Mouse (Mus musculus) lung, postnatal 0 days (tissue): ENCODE measurements around the gene 1110002E22Rik. TPM values are rescaled to one million over a fixed set of nuclear protein-coding genes. Genes with fewer than 3 reads are reported as not detected.

Experiments used
- ATAC-seq: fragments of 200-750 bp; cut with Nextera tagmentation; 2 replicates; pipeline ENCODE4 v1.8.0; 2017; ENCODE audit warnings: moderate library complexity
- DNase-seq: peaks from one replicate; pipeline ENCODE4 v3.0.0-alpha.2; 2016; ENCODE audit warnings: low spot score
- H3K27ac ChIP-seq: fragments of 300-500 bp; sonication (generic); 2 replicates; pipeline ENCODE4 v1.5.1; 2014; ENCODE audit warnings: antibody characterized with exemption, mild to moderate bottlenecking, low read length, mixed read lengths
- H3K27me3 ChIP-seq: fragments of 300-500 bp; sonication (generic); replicated peaks from 2 replicates; pipeline ENCODE4 v1.6.1; 2014; ENCODE audit warnings: low read length, mixed read lengths; ENCODE audit not compliant: insufficient read depth
- H3K36me3 ChIP-seq: fragments of 300-500 bp; sonication (generic); 2 replicates; pipeline ENCODE4 v1.6.1; 2014; ENCODE audit warnings: low read length, mixed read lengths; ENCODE audit not compliant: insufficient read depth
- H3K4me1 ChIP-seq: fragments of 300-500 bp; sonication (generic); 2 replicates; pipeline ENCODE4 v1.6.1; 2014; ENCODE audit warnings: antibody characterized with exemption, low read depth, low read length, mixed read lengths; ENCODE audit not compliant: insufficient read depth
- H3K4me2 ChIP-seq: fragments of 300-500 bp; sonication (generic); replicated peaks from 2 replicates; pipeline ENCODE4 v1.6.1; 2014; ENCODE audit warnings: low read depth, mild to moderate bottlenecking, low read length, moderate library complexity, mixed read lengths
- H3K4me3 ChIP-seq: fragments of 300-500 bp; sonication (generic); 2 replicates; pipeline ENCODE4 v1.5.1; 2014; ENCODE audit warnings: low read depth, low read length
- H3K9ac ChIP-seq: fragments of 300-500 bp; sonication (generic); replicated peaks from 2 replicates; pipeline ENCODE4 v1.6.1; 2014; ENCODE audit warnings: low read depth, mild to moderate bottlenecking
- H3K9me3 ChIP-seq: fragments of 300-500 bp; sonication (generic); 2 replicates; pipeline ENCODE4 v1.6.1; 2016; ENCODE audit warnings: low read length, mixed read lengths
- CTCF ChIP-seq: IDR thresholded peaks from 2 replicates; pipeline ENCODE4 v1.5.1; 2016; ENCODE audit warnings: antibody characterized with exemption, mild to moderate bottlenecking
- EP300 ChIP-seq: IDR thresholded peaks from 2 replicates; pipeline ENCODE4 v1.6.1; 2016; ENCODE audit warnings: antibody characterized with exemption, mild to moderate bottlenecking, control low read depth
- WGBS: fragments of 180-500 bp; shearing (Covaris S2); extraction: QIAGEN DNeasy Blood & Tissue Kit; methylation state at CpG from one replicate; pipeline ENCODE4 v1.1.7; 2014; 5-methylcytosine and 5-hydroxymethylcytosine counted together
- polyA plus RNA-seq: library from polyadenylated mRNA; unstranded; fragments of >200 nt; fragmentation: Nextera tagmentation; extraction: Ambion mirVana; gene quantifications from 2 replicates; pipeline ENCODE4 v1.2.1, GENCODE M21; 2015

1110002E22Rik gene
- polyA plus RNA-seq, 1 experiment from 2014 or later, result 0.14 TPM

GRCm38 (mm10) chr3:138061205-138061911 lies 3.5 kb upstream of the 1110002E22Rik start:
- 75% methylated on average over 9 of the region's 9 CpGs for WGBS
- Histone ChIP-seq H3K4me2 (no peak overlapping the region), H3K4me3 (no peak overlapping the region), H3K9ac (no peak overlapping the region), H3K4me1 (no peaks in the 10 kb centered on the region), H3K9me3 (no peaks in the 10 kb centered on the region), H3K36me3 (no peaks in the 10 kb centered on the region), H3K27me3 (no peaks in the 10 kb centered on the region), H3K27ac (no peak overlapping the region)
- no peak for TF ChIP-seq CTCF
- no peak for TF ChIP-seq EP300
- DNase-seq, result no peak
- ATAC-seq, result no peak

- no peak for TF ChIP-seq EP300
- TF ChIP-seq CTCF, result no peak
- no peak for ATAC-seq
- Histone ChIP-seq H3K4me2 (no peak overlapping the region), H3K36me3 (no peaks in the 10 kb centered on the region), H3K4me3 (no peak overlapping the region), H3K27me3 (no peaks in the 10 kb centered on the region), H3K9me3 (no peaks in the 10 kb centered on the region), H3K27ac (no peak overlapping the region), H3K4me1 (no peaks in the 10 kb centered on the region), H3K9ac (no peak overlapping the region)
- WGBS, result 59% methylated on average over 4 of the region's 4 CpGs
- no peak for DNase-seq
Measured at GRCm38 (mm10) chr3:138062673-138063072, 2.2 kb upstream of the 1110002E22Rik start.

- Histone ChIP-seq H3K9ac (no peak overlapping the region), H3K27ac (no peak overlapping the region), H3K4me2 (peak overlapping the region; percentile 3; the same call in 1 of the 2 replicates), H3K27me3 (no peaks in the 10 kb centered on the region), H3K4me3 (no peak overlapping the region), H3K36me3 (no peaks in the 10 kb centered on the region), H3K9me3 (no peaks in the 10 kb centered on the region), H3K4me1 (no peaks in the 10 kb centered on the region)
- 33% methylated on average over 14 of the region's 14 CpGs for whole genome bisulfite sequencing
- DNase-seq (peak; percentile 46), ATAC-seq (peak; percentile 47)
- TF ChIP-seq CTCF, result no peak
- TF ChIP-seq EP300, result no peak
Measured at GRCm38 (mm10) chr3:138063731-138064329, 1.0 kb upstream of the 1110002E22Rik start.

DNA sequence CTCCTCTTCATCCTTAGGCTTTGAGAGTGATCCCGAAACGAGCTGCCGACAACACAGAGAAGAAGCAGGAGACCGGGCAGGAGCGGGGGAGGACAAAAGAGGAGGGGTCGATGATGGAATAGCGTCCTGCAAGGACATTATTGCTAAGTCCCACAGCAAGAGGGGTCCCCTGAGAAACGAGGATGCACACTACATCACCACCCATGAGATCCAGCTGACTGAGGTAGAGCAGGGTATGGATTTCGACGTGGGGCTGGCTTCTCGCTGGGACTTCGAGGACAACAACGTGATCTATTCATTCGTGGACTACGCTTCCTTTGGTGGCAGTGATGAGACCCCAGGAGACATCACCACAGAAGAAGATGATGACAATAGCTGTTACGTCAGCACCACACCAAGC lies 1.1 kb downstream of the 1110002E22Rik start:
- DNase-seq (no peak), ATAC-seq (no peak)
- WGBS, result 90% methylated on average over 16 of the region's 16 CpGs
- H3K4me1 ChIP-seq, result no peaks in the 10 kb centered on the region
- H3K4me3 ChIP-seq, result no peak overlapping the region
- no peaks in the 10 kb centered on the region for H3K9me3 ChIP-seq
- H3K27me3 ChIP-seq, result no peaks in the 10 kb centered on the region
- H3K36me3 ChIP-seq, result no peaks in the 10 kb centered on the region
- H3K4me2 ChIP-seq, result no peak overlapping the region
- no peak overlapping the region for H3K27ac ChIP-seq
- TF ChIP-seq EP300, result no peak
- TF ChIP-seq CTCF, result no peak
- no peak overlapping the region for H3K9ac ChIP-seq

GRCm38 (mm10) chr3:138066348-138066856 lies 1.6 kb downstream of the 1110002E22Rik start:
- DNase-seq, result no peak
- H3K9me3 ChIP-seq, result no peaks in the 10 kb centered on the region
- no peaks in the 10 kb centered on the region for H3K36me3 ChIP-seq
- H3K4me2 ChIP-seq, result no peak overlapping the region
- H3K27ac ChIP-seq, result no peak overlapping the region
- H3K4me3 ChIP-seq, result no peak overlapping the region
- 82% methylated on average over 20 of the region's 20 CpGs for WGBS
- no peaks in the 10 kb centered on the region for H3K4me1 ChIP-seq
- TF ChIP-seq CTCF (no peak), EP300 (no peak)
- H3K27me3 ChIP-seq, result no peaks in the 10 kb centered on the region
- no peak overlapping the region for H3K9ac ChIP-seq
- ATAC-seq, result no peak

DNA sequence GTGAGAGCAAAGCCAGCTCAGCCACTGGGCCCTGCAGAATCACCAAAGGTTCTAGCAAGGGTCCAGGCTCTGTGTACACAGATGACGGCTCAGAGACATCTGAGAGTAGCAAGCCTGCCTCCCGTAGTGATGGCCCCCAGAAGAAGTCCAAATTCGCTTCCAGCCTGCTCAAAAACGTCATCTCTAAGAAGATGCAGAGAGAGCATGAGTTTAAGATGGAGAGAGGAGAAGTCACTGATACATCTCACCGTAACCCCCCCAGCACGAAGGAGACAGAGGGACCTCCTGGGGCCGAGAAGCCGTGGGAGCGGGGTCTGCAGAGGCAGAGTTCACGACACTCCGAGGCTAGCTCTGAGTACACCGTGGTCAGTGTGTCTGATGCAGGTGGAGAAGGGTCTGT lies 2.4 kb downstream of the 1110002E22Rik start, which contains the start of gene Gm5105:
Gm5105 (minus strand) TSS at position 101 of the 400 bp plus-strand sequence.
- DNase-seq (no peak), ATAC-seq (no peak)
- 93% methylated on average over 12 of the region's 12 CpGs for WGBS
- H3K9ac ChIP-seq, result no peak within 1 kb of the TSS
- H3K4me3 ChIP-seq, result no peak within 1 kb of the TSS
- H3K4me2 ChIP-seq, result no peak within 1 kb of the TSS
- no peak for TF ChIP-seq CTCF
- no peak for TF ChIP-seq EP300
- H3K27ac ChIP-seq, result no peak within 1 kb of the TSS
- no peaks in the 10 kb centered on the region for H3K4me1 ChIP-seq
- H3K9me3 ChIP-seq, result no peaks in the 10 kb centered on the region
- no peaks in the 10 kb centered on the region for H3K36me3 ChIP-seq
- no peaks in the 10 kb centered on the region for H3K27me3 ChIP-seq
